ENCODE assay signal across 11 mouse cellular contexts in genomic region chr12:46646139-46646611, GRCm38 (mm10).
DNase-seq lines count a peak whose midpoint lies in the region; ATAC-seq lines count a peak whose summit lies in the region.
"Had no signal": no experiment of that assay in that cellular context is flagged by ENCODE, and none has a peak within 500 bp of the region (broad histone marks: within the 10 kb centered on the region; RNA-seq: fewer than 3 reads in every experiment).

No protein-coding gene starts in this region.

- no peaks in the 10 kb centered on the region for H3K36me3 ChIP-seq in midbrain, embryonic 11.5 days (ENCODE audit: control insufficient read depth, insufficient read depth, low read length)
- no peaks in the 10 kb centered on the region for H3K36me3 ChIP-seq in midbrain, embryonic 10.5 days

- no peaks in the 10 kb centered on the region for H3K27me3 ChIP-seq in midbrain, embryonic 11.5 days (ENCODE audit: control insufficient read depth, insufficient read depth, low read length)
- no peaks in the 10 kb centered on the region for H3K27me3 ChIP-seq in midbrain, embryonic 10.5 days (ENCODE audit: low read depth, poor library complexity, severe bottlenecking)

- H3K9ac ChIP-seq in midbrain, embryonic 11.5 days (ENCODE audit: low read length) = no peak overlapping the region

- WGBS in midbrain, embryonic 11.5 days = 79% methylated on average over 5 of the region's 5 CpGs
- WGBS in midbrain, embryonic 10.5 days = 85% methylated on average over 5 of the region's 5 CpGs

- peak; percentile 61 to 65 for DNase-seq in cerebellum, postnatal 10 days
- no peak for DNase-seq in cerebellum, adult 11-12 months
- no peak for DNase-seq in midbrain, embryonic 11.5 days (ENCODE audit: low spot score, missing footprints)
- no peak for DNase-seq in midbrain, embryonic 10.5 days (ENCODE audit: low spot score)
- peak; percentile 21 to 28 for DNase-seq in layer of hippocampus, postnatal 10 days (ENCODE audit: low spot score in 2 of 2)
- peak; percentile 19 for DNase-seq in right cerebral cortex, postnatal 25 days
- no peak for DNase-seq in kidney, adult 11 months
- DNase-seq: embryo, embryonic 11 days; heart, adult 2 months; lung, postnatal 14 days had no signal

- 0 out of 2 replicates have a peak overlapping the region, but pooled peaks have one; percentile 31 for H3K27ac ChIP-seq in midbrain, embryonic 11.5 days (ENCODE audit: low read depth, low read length)
- no peak overlapping the region; the same call in 1 of the 2 replicates for H3K27ac ChIP-seq in midbrain, embryonic 10.5 days (replicated peaks)
- H3K27ac ChIP-seq: heart, adult 2 months had no signal

- no peak overlapping the region for H3K4me3 ChIP-seq in midbrain, embryonic 11.5 days (ENCODE audit: low read depth, low read length)
- H3K4me3 ChIP-seq in midbrain, embryonic 10.5 days = no peak overlapping the region
- H3K4me3 ChIP-seq: heart, adult 2 months had no signal

- no peak overlapping the region for H3K4me2 ChIP-seq in midbrain, embryonic 11.5 days

- H3K9me3 ChIP-seq in midbrain, embryonic 11.5 days (ENCODE audit: control insufficient read depth, low read length) = no peaks in the 10 kb centered on the region
- H3K9me3 ChIP-seq in midbrain, embryonic 10.5 days (replicated peaks) = no peaks in the 10 kb centered on the region

- 0 out of 2 replicates have a peak, but pooled peaks cover 3% of the 10 kb centered on the region for H3K4me1 ChIP-seq in midbrain, embryonic 11.5 days (ENCODE audit: control insufficient read depth, insufficient read depth, low read length)
- H3K4me1 ChIP-seq in midbrain, embryonic 10.5 days = peaks cover 10% of the 10 kb centered on the region; the same call in 1 of the 2 replicates

- peak; percentile 76; the same call in 1 of the 2 replicates for ATAC-seq in midbrain, embryonic 11.5 days (ENCODE audit: low FRiP score)
- ATAC-seq in inflammation-experienced regulatory T-cells, adult 6 months = no peak

Comparison
In these comparisons a context has a peak if more than half of its experiments do, and no peak if none do; other contexts are left out.
1. DNase-seq: peak in cerebellum, postnatal 10 days (2 of 2), layer of hippocampus, postnatal 10 days (2 of 2) and right cerebral cortex, postnatal 25 days (single experiment); none in cerebellum, adult 11-12 months (single experiment), midbrain, embryonic 11.5 days (single experiment), midbrain, embryonic 10.5 days (single experiment) and kidney, adult 11 months (single experiment).